In the genomic region with DNA sequence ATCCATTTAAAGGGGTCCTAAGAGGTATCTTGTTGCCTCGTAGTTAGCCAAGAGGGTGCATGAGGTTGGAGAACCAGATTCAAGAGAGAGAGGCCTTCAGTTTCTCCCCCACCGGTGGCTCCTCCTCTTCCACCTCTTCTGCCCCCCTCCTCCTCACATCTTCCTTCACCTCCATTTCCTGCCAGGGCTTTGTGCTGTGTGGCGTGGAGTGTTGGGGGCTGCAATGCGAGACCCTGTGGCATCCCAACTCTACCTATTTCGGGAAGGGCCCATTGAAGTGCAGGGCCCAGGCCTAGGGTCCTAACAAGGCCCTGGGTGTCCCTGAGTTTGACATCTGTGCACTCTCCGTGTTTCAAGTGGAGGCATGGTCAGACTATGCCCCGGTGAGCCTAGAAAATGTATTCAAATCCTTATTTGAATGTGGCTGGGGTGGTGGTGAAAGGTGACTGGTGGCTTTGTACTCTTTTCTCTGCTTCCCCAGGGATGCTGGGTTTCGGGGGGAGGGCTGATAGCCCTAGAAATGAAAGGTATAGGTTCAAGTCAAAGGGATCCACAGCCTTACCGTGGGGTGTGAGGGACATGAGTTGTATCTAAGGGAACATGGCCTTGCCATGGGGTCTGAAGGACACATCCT, we compare ENCODE assay signal across 12 mouse cellular contexts. TPM values are rescaled to one million over a fixed set of nuclear protein-coding genes. Genes with fewer than 3 reads are reported as not detected.
DNase-seq lines count a peak whose midpoint lies in the region; ATAC-seq and TF ChIP-seq lines count a peak whose summit lies in the region.
"Had no signal": no experiment of that assay in that cellular context is flagged by ENCODE, and none has a peak within 500 bp of the region (broad histone marks: within the 10 kb centered on the region; RNA-seq: fewer than 3 reads in every experiment).

No protein-coding gene starts in this region.

- no peak for TF ChIP-seq EP300 in ES-Bruce4 (IDR thresholded peaks at IDR 0.05; ENCODE audit: insufficient read depth, low read depth, low read length)

- H3K4me2 ChIP-seq in limb, embryonic 14.5 days (replicated peaks; ENCODE audit: low read depth, low read length, severe bottlenecking): no peak overlapping the region
- peak overlapping the region; percentile 56 for H3K4me2 ChIP-seq in liver, embryonic 15.5 days
- no peak overlapping the region for H3K4me2 ChIP-seq in stomach, embryonic 16.5 days (ENCODE audit: low read depth, low read length)
- H3K4me2 ChIP-seq in hindbrain, embryonic 16.5 days (ENCODE audit: low read length): no peak overlapping the region
- H3K4me2 ChIP-seq: hindbrain, embryonic 14.5 days; neural tube, embryonic 15.5 days had no signal

- H3K36me3 ChIP-seq in limb, embryonic 14.5 days (ENCODE audit: control insufficient read depth, insufficient read depth, low read length): no peaks in the 10 kb centered on the region
- H3K36me3 ChIP-seq in limb, embryonic 10.5 days: no peaks in the 10 kb centered on the region
- H3K36me3 ChIP-seq in ES-Bruce4 (ENCODE audit: control insufficient read depth, insufficient read depth, low read length, poor library complexity, severe bottlenecking): no peaks in the 10 kb centered on the region
- H3K36me3 ChIP-seq in liver, embryonic 15.5 days (replicated peaks): no peaks in the 10 kb centered on the region
- no peaks in the 10 kb centered on the region for H3K36me3 ChIP-seq in stomach, embryonic 16.5 days (ENCODE audit: control insufficient read depth, insufficient read depth, low read length)
- H3K36me3 ChIP-seq in hindbrain, embryonic 16.5 days (ENCODE audit: control insufficient read depth, insufficient read depth, low read length): no peaks in the 10 kb centered on the region
- H3K36me3 ChIP-seq: neural tube, embryonic 15.5 days had no signal

- H3K27ac ChIP-seq in limb, embryonic 14.5 days (replicated peaks; ENCODE audit: low read depth, low read length): no peak overlapping the region
- H3K27ac ChIP-seq in limb, embryonic 10.5 days: no peak overlapping the region
- no peak overlapping the region for H3K27ac ChIP-seq in ES-Bruce4 (ENCODE audit: insufficient read depth, low read length)
- peak overlapping the region; percentile 51; the same call in 1 of the 2 replicates for H3K27ac ChIP-seq in liver, embryonic 15.5 days (replicated peaks)
- no peak overlapping the region for H3K27ac ChIP-seq in stomach, embryonic 16.5 days (ENCODE audit: low read length)
- no peak overlapping the region for H3K27ac ChIP-seq in hindbrain, embryonic 16.5 days (ENCODE audit: low read depth, low read length)
- H3K27ac ChIP-seq: hindbrain, embryonic 14.5 days; neural tube, embryonic 15.5 days had no signal

- 0 out of 2 replicates have a peak overlapping the region, but pooled peaks have one; percentile 2 for H3K4me3 ChIP-seq in limb, embryonic 14.5 days (replicated peaks; ENCODE audit: low read length)
- H3K4me3 ChIP-seq in limb, embryonic 10.5 days: no peak overlapping the region
- no peak overlapping the region for H3K4me3 ChIP-seq in ES-Bruce4 (ENCODE audit: low read depth, low read length)
- peak overlapping the region; percentile 52 for H3K4me3 ChIP-seq in liver, embryonic 15.5 days (replicated peaks)
- peak overlapping the region; percentile 8 for H3K4me3 ChIP-seq in stomach, embryonic 16.5 days (replicated peaks; ENCODE audit: low read length)
- H3K4me3 ChIP-seq in hindbrain, embryonic 16.5 days (ENCODE audit: low read length): no peak overlapping the region
- H3K4me3 ChIP-seq: neural tube, embryonic 15.5 days had no signal

- no peak for TF ChIP-seq POLR2A in limb, embryonic 14.5 days (IDR thresholded peaks at IDR 0.05; ENCODE audit: borderline replicate concordance, extremely low read depth, insufficient read depth, insufficient read length)
- no peak for TF ChIP-seq POLR2A in ES-Bruce4 (IDR thresholded peaks at IDR 0.05; ENCODE audit: insufficient read depth, low read length)

- no peak for ATAC-seq in limb, embryonic 14.5 days (ENCODE audit: low FRiP score, low read depth)
- ATAC-seq in liver, embryonic 15.5 days (ENCODE audit: insufficient read depth): no peak
- no peak for ATAC-seq in stomach, embryonic 16.5 days (ENCODE audit: insufficient read depth, low FRiP score)
- no peak for ATAC-seq in hindbrain, embryonic 16.5 days

- peaks cover 17% of the 10 kb centered on the region for H3K27me3 ChIP-seq in limb, embryonic 14.5 days (ENCODE audit: control insufficient read depth, insufficient read depth, low read length)
- peaks cover 48% of the 10 kb centered on the region for H3K27me3 ChIP-seq in limb, embryonic 10.5 days (ENCODE audit: low read depth, poor library complexity, severe bottlenecking)
- H3K27me3 ChIP-seq in ES-Bruce4 (ENCODE audit: control insufficient read depth, insufficient read depth, low read length, poor library complexity, severe bottlenecking): no peaks in the 10 kb centered on the region
- peaks cover 20% of the 10 kb centered on the region for H3K27me3 ChIP-seq in liver, embryonic 15.5 days
- H3K27me3 ChIP-seq in stomach, embryonic 16.5 days (ENCODE audit: control insufficient read depth, insufficient read depth, low read length): peaks cover 3% of the 10 kb centered on the region; the same call in 1 of the 2 replicates
- H3K27me3 ChIP-seq in hindbrain, embryonic 16.5 days (replicated peaks; ENCODE audit: control insufficient read depth, insufficient read depth, low read length): no peaks in the 10 kb centered on the region; the same call in 1 of the 2 replicates

- H3K4me1 ChIP-seq in limb, embryonic 14.5 days (ENCODE audit: control insufficient read depth, insufficient read depth, low read length): peaks cover 7% of the 10 kb centered on the region
- peaks cover 21% of the 10 kb centered on the region for H3K4me1 ChIP-seq in limb, embryonic 10.5 days
- H3K4me1 ChIP-seq in ES-Bruce4 (ENCODE audit: control insufficient read depth, insufficient read depth, low read length): no peaks in the 10 kb centered on the region
- H3K4me1 ChIP-seq in liver, embryonic 15.5 days (replicated peaks): peaks cover 43% of the 10 kb centered on the region
- peaks cover 10% of the 10 kb centered on the region for H3K4me1 ChIP-seq in stomach, embryonic 16.5 days (ENCODE audit: control insufficient read depth, insufficient read depth, low read length)
- H3K4me1 ChIP-seq in hindbrain, embryonic 16.5 days (ENCODE audit: control insufficient read depth, insufficient read depth, low read depth, low read length): peaks cover 10% of the 10 kb centered on the region

- no peak for TF ChIP-seq CTCF in ES-Bruce4 (IDR thresholded peaks at IDR 0.05; ENCODE audit: low read depth, low read length)

- H3K9ac ChIP-seq in limb, embryonic 14.5 days (ENCODE audit: low read depth, low read length, severe bottlenecking): no peak overlapping the region
- H3K9ac ChIP-seq in ES-Bruce4 (ENCODE audit: low read depth, poor library complexity, severe bottlenecking): peak overlapping the region; percentile 20
- 0 out of 2 replicates have a peak overlapping the region, but pooled peaks have one; percentile 37 for H3K9ac ChIP-seq in liver, embryonic 15.5 days
- no peak overlapping the region for H3K9ac ChIP-seq in stomach, embryonic 16.5 days (ENCODE audit: low read length)
- no peak overlapping the region for H3K9ac ChIP-seq in hindbrain, embryonic 16.5 days (ENCODE audit: low read depth, low read length)
- H3K9ac ChIP-seq: hindbrain, embryonic 14.5 days; neural tube, embryonic 15.5 days had no signal

- DNase-seq in limb, embryonic 14.5 days (ENCODE audit: low spot score): no peak
- DNase-seq in limb, embryonic 10.5 days (ENCODE audit: low spot score): no peak
- DNase-seq in layer of hippocampus, adult 18-20 months (ENCODE audit: low spot score in 2 of 2): no peak
- no peak for DNase-seq in urinary bladder, postnatal 14 days (ENCODE audit: low spot score)
- DNase-seq: cerebellum, postnatal 36 days; gastrocnemius, postnatal 36 days had no signal

- WGBS in limb, embryonic 14.5 days: 59% methylated on average over 9 of the region's 9 CpGs
- 58% methylated on average over 9 of the region's 9 CpGs for WGBS in limb, embryonic 10.5 days
- WGBS in liver, embryonic 15.5 days (ENCODE audit: insufficient replicate concordance): 14% methylated on average over 9 of the region's 9 CpGs
- 56% methylated on average over 9 of the region's 9 CpGs for WGBS in stomach, embryonic 16.5 days
- WGBS in hindbrain, embryonic 16.5 days: 63% methylated on average over 9 of the region's 9 CpGs

- no peaks in the 10 kb centered on the region for H3K9me3 ChIP-seq in limb, embryonic 14.5 days (ENCODE audit: control insufficient read depth, low read length)
- H3K9me3 ChIP-seq in limb, embryonic 10.5 days (replicated peaks): no peaks in the 10 kb centered on the region
- no peaks in the 10 kb centered on the region for H3K9me3 ChIP-seq in ES-Bruce4 (replicated peaks; ENCODE audit: control insufficient read depth, insufficient read depth, low read length, poor library complexity, severe bottlenecking)
- no peaks in the 10 kb centered on the region for H3K9me3 ChIP-seq in liver, embryonic 15.5 days (replicated peaks)
- H3K9me3 ChIP-seq in stomach, embryonic 16.5 days (replicated peaks; ENCODE audit: control insufficient read depth, low read length): no peaks in the 10 kb centered on the region
- no peaks in the 10 kb centered on the region for H3K9me3 ChIP-seq in hindbrain, embryonic 16.5 days (ENCODE audit: control insufficient read depth, low read length)
- H3K9me3 ChIP-seq: neural tube, embryonic 15.5 days had no signal

RNA-seq across cellular contexts. Expression of a gene that starts 0.8 kb away (rescaled TPM):
- 2.6 and 3.3 TPM in 2 replicates for polyA plus RNA-seq in limb, embryonic 14.5 days (2012; rRNA removed)
- polyA plus RNA-seq in limb, embryonic 14.5 days (2014; fragmentation: Nextera tagmentation; extraction: Ambion mirVana): 3.8 and 4.6 TPM in 2 replicates
- polyA plus RNA-seq in limb, embryonic 10.5 days (2016; fragmentation: Nextera tagmentation; extraction: Ambion mirVana): 1.1 and 1.3 TPM in 2 replicates
- polyA plus RNA-seq in ES-Bruce4 (2011; ENCODE audit: insufficient read depth, insufficient read length, low read depth, missing spikeins): not detected in 2 replicates
- polyA plus RNA-seq in liver, embryonic 15.5 days (2015; fragmentation: Nextera tagmentation; extraction: Ambion mirVana): 13.8 and 14.5 TPM in 2 replicates
- polyA plus RNA-seq in stomach, embryonic 16.5 days (2015; fragmentation: Nextera tagmentation; extraction: Ambion mirVana): 3.9 and 5.8 TPM in 2 replicates
- 1.4 and 1.7 TPM in 2 replicates for polyA plus RNA-seq in hindbrain, embryonic 16.5 days (2015; fragmentation: Nextera tagmentation; extraction: Ambion mirVana)
- total RNA-seq in layer of hippocampus, adult 18-20 months (2021): 1 to 10 TPM; 3.9 to 4.2 TPM

RNA-seq across cellular contexts. Expression of a gene that starts 30.5 kb away (rescaled TPM):
- 40.5 and 46.9 TPM in 2 replicates for polyA plus RNA-seq in limb, embryonic 14.5 days (2012; rRNA removed)
- polyA plus RNA-seq in limb, embryonic 14.5 days (2014; fragmentation: Nextera tagmentation; extraction: Ambion mirVana): 27.1 and 29.8 TPM in 2 replicates
- polyA plus RNA-seq in limb, embryonic 10.5 days (2016; fragmentation: Nextera tagmentation; extraction: Ambion mirVana): 34.7 and 42.9 TPM in 2 replicates
- 59.0 and 61.1 TPM in 2 replicates for polyA plus RNA-seq in ES-Bruce4 (2011; ENCODE audit: insufficient read depth, insufficient read length, low read depth, missing spikeins)
- polyA plus RNA-seq in liver, embryonic 15.5 days (2015; fragmentation: Nextera tagmentation; extraction: Ambion mirVana): 8.1 and 9.8 TPM in 2 replicates
- polyA plus RNA-seq in stomach, embryonic 16.5 days (2015; fragmentation: Nextera tagmentation; extraction: Ambion mirVana): 45.4 and 46.9 TPM in 2 replicates
- polyA plus RNA-seq in hindbrain, embryonic 16.5 days (2015; fragmentation: Nextera tagmentation; extraction: Ambion mirVana): 10.1 and 11.6 TPM in 2 replicates
- total RNA-seq in layer of hippocampus, adult 18-20 months (2021): 1 to 10 TPM; 7.5 to 9.9 TPM

RNA-seq across cellular contexts. Expression of a gene that starts 31.5 kb away (rescaled TPM):
- 36.4 and 42.7 TPM in 2 replicates for polyA plus RNA-seq in limb, embryonic 14.5 days (2012; rRNA removed)
- 39.6 and 40.8 TPM in 2 replicates for polyA plus RNA-seq in limb, embryonic 14.5 days (2014; fragmentation: Nextera tagmentation; extraction: Ambion mirVana)
- 24.7 and 26.7 TPM in 2 replicates for polyA plus RNA-seq in limb, embryonic 10.5 days (2016; fragmentation: Nextera tagmentation; extraction: Ambion mirVana)
- polyA plus RNA-seq in ES-Bruce4 (2011; ENCODE audit: insufficient read depth, insufficient read length, low read depth, missing spikeins): 13.1 and 14.2 TPM in 2 replicates
- 11.9 and 12.0 TPM in 2 replicates for polyA plus RNA-seq in liver, embryonic 15.5 days (2015; fragmentation: Nextera tagmentation; extraction: Ambion mirVana)
- polyA plus RNA-seq in stomach, embryonic 16.5 days (2015; fragmentation: Nextera tagmentation; extraction: Ambion mirVana): 50.0 and 52.0 TPM in 2 replicates
- 22.8 and 24.2 TPM in 2 replicates for polyA plus RNA-seq in hindbrain, embryonic 16.5 days (2015; fragmentation: Nextera tagmentation; extraction: Ambion mirVana)
- total RNA-seq in layer of hippocampus, adult 18-20 months (2021): 10 to 100 TPM; 26.7 to 27.1 TPM

RNA-seq across cellular contexts. Expression of a gene that starts 51.8 kb away (rescaled TPM):
- polyA plus RNA-seq in limb, embryonic 14.5 days (2012; rRNA removed): 0.85 and 1.6 TPM in 2 replicates
- polyA plus RNA-seq in limb, embryonic 14.5 days (2014; fragmentation: Nextera tagmentation; extraction: Ambion mirVana): 0.46 and 0.52 TPM in 2 replicates
- polyA plus RNA-seq in limb, embryonic 10.5 days (2016; fragmentation: Nextera tagmentation; extraction: Ambion mirVana): 0.03 and 0.15 TPM in 2 replicates
- 0.94 TPM in 1 of 2 replicates, not detected in the other for polyA plus RNA-seq in ES-Bruce4 (2011; ENCODE audit: insufficient read depth, insufficient read length, low read depth, missing spikeins)
- 369 and 468 TPM in 2 replicates for polyA plus RNA-seq in liver, embryonic 15.5 days (2015; fragmentation: Nextera tagmentation; extraction: Ambion mirVana)
- polyA plus RNA-seq in stomach, embryonic 16.5 days (2015; fragmentation: Nextera tagmentation; extraction: Ambion mirVana): 17.0 and 19.5 TPM in 2 replicates
- polyA plus RNA-seq in hindbrain, embryonic 16.5 days (2015; fragmentation: Nextera tagmentation; extraction: Ambion mirVana): 2.1 TPM in 2 replicates
- 1 to 10 TPM; 1.9 to 2.5 TPM for total RNA-seq in layer of hippocampus, adult 18-20 months (2021)

Comparison
In these comparisons a context has a peak if more than half of its experiments do, and no peak if none do; other contexts are left out.
1. H3K4me3 ChIP-seq: peak in limb, embryonic 14.5 days (single experiment), liver, embryonic 15.5 days (single experiment) and stomach, embryonic 16.5 days (single experiment); none in limb, embryonic 10.5 days (single experiment), ES-Bruce4 (single experiment) and hindbrain, embryonic 16.5 days (single experiment).
2. H3K9ac ChIP-seq: peak in ES-Bruce4 (single experiment) and liver, embryonic 15.5 days (single experiment); none in limb, embryonic 14.5 days (single experiment), stomach, embryonic 16.5 days (single experiment) and hindbrain, embryonic 16.5 days (single experiment).